Mouse (Mus musculus) liver, adult 2 months (tissue): Measurements from ENCODE around the gene Asah2.

ENCODE experiments used
- CTCF ChIP-seq: fragments of 200-500 bp; IDR thresholded peaks from 2 replicates; pipeline ENCODE4 v1.5.1; 2011; ENCODE audit warnings: low read depth, low read length, control low read depth
- POLR2A ChIP-seq: fragments of 200-500 bp; IDR thresholded peaks from 2 replicates; pipeline ENCODE4 v1.6.1; 2011; ENCODE audit warnings: low read length, control low read depth; ENCODE audit not compliant: insufficient read depth; ENCODE audit errors: extremely low read depth

DNA sequence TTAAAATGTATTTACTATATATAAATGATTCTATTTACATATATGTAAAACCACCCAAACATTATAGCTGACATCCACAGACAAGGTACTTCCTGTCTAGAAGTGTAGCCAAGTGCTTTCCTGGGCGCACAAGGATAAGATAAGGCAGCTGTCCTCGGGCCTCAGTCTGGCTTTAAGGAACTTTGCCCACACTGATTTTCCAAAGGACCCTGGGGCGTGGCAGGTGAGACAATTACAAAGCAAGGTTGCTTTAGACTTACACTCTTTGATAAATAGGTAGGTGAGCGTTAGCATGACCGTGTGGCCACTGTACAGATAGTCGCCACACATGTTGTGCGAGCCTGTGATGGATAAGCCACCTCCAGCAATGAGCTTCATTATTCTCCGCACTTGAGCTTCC is 21.3 kb upstream of the Asah2 start:
- no peak for TF ChIP-seq CTCF
- TF ChIP-seq POLR2A = no peak
